Mouse (Mus musculus) adrenal gland, adult 2 months (tissue): ENCODE measurements at regions not wholly inside any gene's neighbourhood (a gene's known extent, or its start where the extent isn't known, plus 50 kb on each side); places are given as distances from the start of the nearest gene placed in this dataset.

Source experiments
- DNase-seq: peaks from one replicate; pipeline ENCODE4 v3.0.0; 2021

DNA sequence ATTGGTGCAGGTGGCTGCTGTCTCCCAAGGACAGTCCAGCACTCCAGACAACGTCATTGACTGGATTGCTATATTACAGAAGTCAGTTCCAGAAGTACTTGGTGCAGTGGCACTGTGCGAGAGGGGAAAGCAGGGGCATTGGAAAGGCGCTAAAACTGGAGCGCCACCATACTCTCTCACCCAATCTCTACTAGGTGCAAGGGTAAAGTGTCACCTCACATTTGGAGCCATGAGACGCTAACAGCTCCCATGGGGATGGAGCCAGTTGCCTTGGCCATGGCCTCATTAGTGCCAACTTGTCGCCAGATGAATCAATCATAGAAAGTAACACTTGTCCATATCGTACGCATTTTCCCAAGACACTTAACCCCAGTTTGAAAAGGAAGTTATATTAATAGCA lies 1617.2 kb upstream of the Gulo start:
- DNase-seq: peak; percentile 23

DNA sequence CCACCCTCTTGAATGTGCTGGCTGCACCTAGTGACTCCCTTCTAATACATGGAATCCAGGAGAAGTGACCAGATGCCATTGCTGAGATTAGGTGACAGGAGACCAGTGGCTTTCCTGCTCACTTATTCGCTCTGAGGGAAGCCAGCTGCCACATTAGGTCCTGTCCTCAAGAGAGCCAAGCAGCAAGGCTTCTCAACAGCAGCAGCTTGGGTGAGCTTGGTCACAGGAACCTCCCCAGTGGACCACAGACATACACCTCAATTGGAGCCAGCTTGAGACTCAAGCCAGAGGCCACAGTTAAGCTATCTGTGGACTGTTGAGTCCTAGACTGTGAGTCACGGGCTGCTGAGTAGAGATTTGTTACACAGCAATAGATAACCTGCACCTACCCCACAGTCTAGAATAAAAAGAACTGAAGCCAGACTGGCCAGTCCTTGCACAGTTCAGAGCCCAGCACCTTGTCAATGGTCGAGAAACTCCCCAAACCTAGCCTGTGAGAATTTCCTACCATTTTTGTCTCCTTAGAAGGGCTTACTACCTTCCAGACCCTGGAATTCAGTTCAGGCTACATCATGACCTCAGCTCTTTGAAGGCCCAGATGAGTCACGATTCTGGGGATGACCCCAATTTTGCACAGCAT lies 1615.0 kb upstream of the Gulo start:
- peak; percentile 59 for DNase-seq

GRCm38 (mm10) chr14:67622911-67623310 lies 1613.9 kb upstream of the Gulo start:
- no peak for DNase-seq

DNA sequence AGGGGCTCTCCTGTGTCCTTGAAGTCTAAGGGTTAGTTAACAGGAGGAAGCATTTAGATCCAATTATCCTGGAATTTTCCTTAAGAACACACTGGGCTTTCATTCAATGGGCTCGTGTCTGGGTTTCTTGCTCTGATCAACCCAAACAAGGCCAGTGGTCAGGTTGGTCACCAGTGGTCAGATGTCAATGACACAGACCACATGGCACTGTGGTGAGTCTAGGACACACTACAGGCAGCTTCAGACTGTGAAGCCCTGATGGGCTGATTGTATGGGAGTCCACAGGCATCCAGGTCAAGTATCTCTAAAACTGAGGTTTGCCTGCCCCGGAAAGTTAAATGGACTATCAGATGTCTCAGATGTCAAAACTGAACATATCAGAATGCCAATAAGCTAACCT lies 1612.5 kb upstream of the Gulo start:
- DNase-seq: no peak

DNA sequence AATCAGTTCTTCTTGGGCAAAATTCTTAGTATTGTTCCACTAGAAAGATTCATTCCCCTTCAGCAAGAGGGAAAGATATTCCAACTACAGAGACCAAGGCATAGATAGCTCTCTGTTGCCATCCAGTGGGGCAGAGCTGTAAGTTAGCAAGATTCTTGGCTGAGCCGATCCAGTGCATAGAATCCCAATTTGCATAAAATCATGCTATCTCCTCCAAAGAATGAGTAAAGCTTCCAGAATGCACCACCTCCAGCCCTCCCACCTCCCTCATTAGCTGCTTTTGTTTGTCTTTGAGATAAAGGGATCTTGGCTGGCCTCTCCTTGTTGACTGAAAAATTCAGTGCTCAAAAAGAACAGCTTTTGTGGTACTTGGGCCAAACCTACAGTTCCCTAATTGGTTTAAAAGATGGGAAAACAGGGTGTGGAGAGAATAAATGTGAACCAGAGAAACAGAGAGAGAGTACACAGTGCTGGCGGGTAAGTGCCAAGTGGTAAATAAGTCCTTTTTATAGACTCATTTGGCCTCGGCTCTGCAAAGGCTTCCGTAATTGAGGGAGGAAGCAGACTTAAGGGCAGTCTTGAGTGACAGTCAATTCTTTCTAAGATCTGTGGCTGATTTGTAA lies 1612.0 kb upstream of the Gulo start:
- DNase-seq: peak; percentile 44

DNA sequence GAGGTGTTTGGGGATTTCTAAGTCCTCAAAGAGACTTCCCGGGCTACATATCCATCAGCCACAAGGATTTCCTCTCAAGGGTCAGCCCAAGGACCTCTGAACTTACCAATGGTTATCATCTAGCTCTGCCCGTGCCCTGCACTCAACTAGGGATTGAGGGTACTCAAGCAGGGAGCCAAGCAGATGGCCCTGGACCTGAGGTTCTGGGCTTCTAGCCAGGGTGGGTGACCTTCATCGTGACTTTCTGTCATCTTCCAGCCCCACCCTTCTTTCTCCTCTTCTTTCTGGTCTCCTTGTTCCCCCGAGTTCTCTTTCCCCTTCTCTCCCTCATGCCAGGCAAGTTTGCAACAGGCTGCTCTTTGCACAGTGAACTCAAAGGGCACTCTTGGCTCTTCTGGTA lies 1610.6 kb upstream of the Gulo start:
- DNase-seq: peak; percentile 52

DNA sequence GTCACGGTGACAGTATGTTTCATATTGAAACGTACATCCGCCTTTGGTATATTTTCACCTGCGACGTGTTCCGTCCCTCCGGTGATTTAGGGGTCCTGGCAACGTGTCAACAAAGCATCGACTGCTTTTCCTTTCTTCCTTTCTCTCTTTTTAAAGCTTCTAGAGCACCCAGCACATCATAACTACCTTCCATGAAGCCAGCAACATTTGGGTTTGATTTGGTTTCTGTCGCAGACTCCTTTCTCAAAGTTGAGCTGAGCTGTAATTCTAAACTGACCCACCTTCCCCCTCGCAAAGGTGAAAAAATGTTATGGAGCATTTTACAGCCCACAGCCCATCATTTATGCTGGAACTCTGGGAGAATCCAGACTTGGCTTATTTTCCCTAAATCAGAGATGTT lies 1605.4 kb upstream of the Gulo start:
- no peak for DNase-seq

GRCm38 (mm10) chr14:67613691-67614090 lies 1604.7 kb upstream of the Gulo start:
- no peak for DNase-seq

- peak; percentile 44 for DNase-seq
Observed at GRCm38 (mm10) chr14:67613221-67613620, 1604.2 kb upstream of the Gulo start.

DNA sequence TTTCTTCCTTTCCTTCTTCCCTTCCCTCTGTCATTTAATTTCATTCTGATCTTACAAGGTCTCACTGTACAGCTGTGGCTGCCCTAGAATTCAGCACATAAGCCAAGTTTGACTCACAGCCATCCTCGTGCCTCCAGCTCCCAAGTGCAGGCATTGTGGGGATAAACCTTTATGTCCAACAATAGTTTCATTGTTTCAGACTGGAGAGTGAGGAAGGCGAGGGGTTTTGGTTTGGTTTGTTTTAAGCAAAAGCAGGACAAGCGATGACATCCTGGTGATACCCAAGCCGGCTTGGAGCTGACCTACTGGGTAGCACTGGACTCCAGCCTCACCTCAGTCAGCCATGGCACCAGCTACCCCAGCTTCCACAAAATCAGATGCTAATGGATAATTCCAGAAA lies 1603.5 kb upstream of the Gulo start:
- DNase-seq: no peak

GRCm38 (mm10) chr14:67608262-67608661 lies 1599.3 kb upstream of the Gulo start:
- peak; percentile 21 for DNase-seq

GRCm38 (mm10) chr14:67602960-67603359 lies 1594.0 kb upstream of the Gulo start:
- peak; percentile 30 for DNase-seq

GRCm38 (mm10) chr14:67599734-67600133 lies 1590.7 kb upstream of the Gulo start:
- peak; percentile 26 for DNase-seq

GRCm38 (mm10) chr14:67588627-67589026 lies 1579.6 kb upstream of the Gulo start:
- no peak for DNase-seq

GRCm38 (mm10) chr14:67584456-67585048 lies 1575.5 kb upstream of the Gulo start:
- no peak for DNase-seq

- DNase-seq: no peak
Observed at GRCm38 (mm10) chr14:67582201-67582782, 1573.3 kb upstream of the Gulo start.

DNA sequence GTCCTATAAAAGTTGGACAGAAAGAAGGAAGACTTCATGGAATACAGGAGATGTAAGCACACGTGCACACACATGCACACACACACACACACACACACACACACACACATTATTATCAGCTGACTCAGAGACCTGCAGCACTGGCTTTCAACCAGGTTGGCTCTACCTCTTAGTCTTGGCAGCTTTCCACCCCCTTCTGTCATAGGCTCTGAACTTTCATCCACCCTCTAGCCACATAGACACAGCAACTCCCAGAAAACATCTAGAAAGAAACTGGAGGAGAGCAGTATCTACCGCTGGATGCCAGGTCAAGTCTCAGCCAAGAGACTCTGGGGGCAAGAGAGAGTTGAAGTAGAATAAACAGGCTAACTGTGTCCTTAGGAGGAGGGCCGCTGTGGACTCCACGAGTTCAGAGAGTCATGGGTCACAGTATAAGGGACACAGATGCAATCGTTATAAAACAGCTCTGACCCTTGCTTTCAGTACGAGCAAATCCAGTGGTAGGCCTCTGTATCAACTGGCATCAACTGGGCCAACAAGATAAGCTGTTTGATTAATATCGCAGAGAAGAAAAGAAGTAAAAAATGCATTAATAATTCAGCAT lies 1565.4 kb upstream of the Gulo start:
- DNase-seq: peak; percentile 8

DNA sequence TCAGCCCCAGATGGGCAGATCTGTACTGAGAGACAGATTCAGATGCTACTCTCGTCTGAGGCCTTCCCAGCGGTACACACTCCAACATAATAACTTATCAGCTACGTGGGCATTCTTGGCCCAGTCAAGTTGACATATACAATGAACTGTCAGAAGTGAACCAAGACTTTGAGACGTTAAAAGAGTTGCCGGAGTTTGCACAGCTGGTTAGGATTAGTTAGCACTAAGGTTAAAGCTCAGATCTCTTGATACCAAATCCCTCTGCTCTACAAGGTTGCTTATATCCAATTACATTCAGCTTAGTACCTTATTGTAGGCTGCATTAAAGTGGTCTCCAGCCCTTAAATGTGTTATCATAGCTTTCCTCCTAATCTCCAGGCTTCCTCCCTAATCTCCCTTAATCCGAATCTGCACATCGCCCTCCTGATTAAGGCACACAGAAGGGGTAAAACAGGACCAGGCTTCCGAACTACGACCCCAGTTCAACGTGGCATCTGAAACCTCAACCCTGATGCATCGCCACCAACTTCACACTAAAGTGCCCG lies 1564.5 kb upstream of the Gulo start:
- no peak for DNase-seq

GRCm38 (mm10) chr14:67569744-67570322 lies 1560.8 kb upstream of the Gulo start:
- no peak for DNase-seq

DNA sequence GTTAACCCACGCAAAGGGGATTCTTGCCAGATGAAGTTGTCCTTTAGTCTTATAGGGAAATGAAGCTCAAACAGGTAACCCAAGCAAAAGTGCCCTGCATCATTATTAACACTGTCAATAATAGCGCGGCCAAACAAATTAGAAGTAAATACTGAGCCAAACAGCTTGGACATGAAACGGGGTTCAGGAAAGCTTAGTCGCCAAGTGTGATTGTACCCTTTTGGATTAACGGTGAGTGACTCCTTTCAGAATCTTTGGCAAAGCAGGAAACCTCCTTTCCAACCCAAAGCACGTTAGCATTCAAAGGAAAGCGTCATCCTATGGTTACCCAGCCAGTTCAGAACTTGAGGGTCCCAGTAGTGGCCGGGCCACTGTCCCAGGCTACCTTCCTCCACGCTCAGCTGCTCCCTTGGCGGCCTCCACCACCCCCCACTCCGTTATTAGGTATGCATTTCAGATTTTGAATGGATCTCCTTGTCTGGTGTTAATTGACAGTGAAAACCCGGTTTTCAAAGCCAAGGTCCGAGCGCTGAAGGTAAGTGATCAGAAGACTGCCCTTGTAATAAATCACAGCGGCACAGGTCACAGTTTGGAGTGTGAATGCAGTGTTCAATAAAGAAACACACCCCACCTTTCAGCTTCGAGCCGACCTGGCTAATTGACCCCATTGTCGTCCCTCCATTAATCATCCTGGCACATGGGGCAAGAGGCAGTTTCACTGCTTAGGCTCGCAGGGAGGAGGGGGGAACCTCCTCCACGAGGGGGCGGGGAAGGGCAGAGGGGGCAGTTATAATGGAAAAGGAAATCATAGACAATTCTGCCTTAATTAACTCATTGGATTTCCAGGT lies 1560.1 kb upstream of the Gulo start:
- DNase-seq: no peak

DNA sequence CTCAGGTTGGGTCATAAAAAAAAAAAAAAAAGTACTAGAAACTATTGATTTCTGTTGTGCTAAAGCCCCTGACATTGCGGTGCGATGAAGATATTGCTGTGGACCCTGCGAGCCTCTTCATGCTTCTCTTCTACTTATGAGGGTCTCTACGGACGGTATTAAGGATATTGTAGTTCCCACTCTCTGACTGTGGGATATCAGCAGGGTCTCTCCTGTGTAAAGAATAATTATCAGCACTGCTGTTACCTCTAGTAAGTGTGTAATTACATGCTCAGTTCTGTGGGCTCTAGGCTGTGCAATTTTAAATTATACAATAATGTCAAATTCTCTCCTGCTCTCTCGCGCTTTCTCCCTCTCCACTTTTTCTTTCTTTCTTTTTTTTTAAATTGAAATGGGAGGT lies 1545.9 kb upstream of the Gulo start:
- no peak for DNase-seq
